18 mouse cellular contexts compared by ENCODE assay signal in genomic region chr15:91088071-91088470, GRCm38 (mm10). TPM values are rescaled to one million over a fixed set of nuclear protein-coding genes. Genes with fewer than 3 reads are reported as not detected.
DNase-seq lines count a peak whose midpoint lies in the region; ATAC-seq lines count a peak whose summit lies in the region.
"Had no signal": no experiment of that assay in that cellular context is flagged by ENCODE, and none has a peak within 500 bp of the region (broad histone marks: within the 10 kb centered on the region; RNA-seq: fewer than 3 reads in every experiment).

No protein-coding gene starts in this region.

- no peak overlapping the region for H3K4me3 ChIP-seq in forebrain, embryonic 10.5 days
- H3K4me3 ChIP-seq in forebrain, embryonic 13.5 days, result no peak overlapping the region
- no peak overlapping the region for H3K4me3 ChIP-seq in heart, embryonic 12.5 days
- H3K4me3 ChIP-seq: forebrain, embryonic 15.5 days; left cerebral cortex, adult 2 months; limb, embryonic 10.5 days had no signal

- H3K27me3 ChIP-seq in forebrain, embryonic 10.5 days (ENCODE audit: poor library complexity, severe bottlenecking), result no peaks in the 10 kb centered on the region
- no peaks in the 10 kb centered on the region for H3K27me3 ChIP-seq in forebrain, embryonic 13.5 days
- H3K27me3 ChIP-seq in heart, embryonic 12.5 days (replicated peaks), result no peaks in the 10 kb centered on the region
- H3K27me3 ChIP-seq: forebrain, embryonic 15.5 days had no signal

- WGBS in forebrain, embryonic 10.5 days, result 95% methylated on average over 12 of the region's 12 CpGs
- WGBS in forebrain, embryonic 13.5 days, result 91% methylated on average over 12 of the region's 12 CpGs
- 48% methylated on average over 12 of the region's 12 CpGs for WGBS in heart, embryonic 12.5 days

- peaks cover 7% of the 10 kb centered on the region; the same call in 1 of the 2 replicates for H3K9me3 ChIP-seq in forebrain, embryonic 10.5 days
- no peaks in the 10 kb centered on the region for H3K9me3 ChIP-seq in forebrain, embryonic 13.5 days (replicated peaks)
- H3K9me3 ChIP-seq in heart, embryonic 12.5 days (replicated peaks), result no peaks in the 10 kb centered on the region
- H3K9me3 ChIP-seq: forebrain, embryonic 15.5 days; limb, embryonic 10.5 days had no signal

- H3K4me1 ChIP-seq in forebrain, embryonic 10.5 days, result peaks cover 24% of the 10 kb centered on the region
- peaks cover 7% of the 10 kb centered on the region for H3K4me1 ChIP-seq in forebrain, embryonic 13.5 days
- H3K4me1 ChIP-seq in heart, embryonic 12.5 days (replicated peaks), result peaks cover 10% of the 10 kb centered on the region; the same call in 1 of the 2 replicates

- no peak overlapping the region for H3K9ac ChIP-seq in forebrain, embryonic 13.5 days
- no peak overlapping the region for H3K9ac ChIP-seq in heart, embryonic 12.5 days
- H3K9ac ChIP-seq: forebrain, embryonic 15.5 days; hindbrain, embryonic 14.5 days had no signal

- H3K36me3 ChIP-seq in forebrain, embryonic 10.5 days (replicated peaks), result no peaks in the 10 kb centered on the region
- H3K36me3 ChIP-seq in forebrain, embryonic 13.5 days (ENCODE audit: poor library complexity, severe bottlenecking), result no peaks in the 10 kb centered on the region
- H3K36me3 ChIP-seq in heart, embryonic 12.5 days, result no peaks in the 10 kb centered on the region
- H3K36me3 ChIP-seq: forebrain, embryonic 15.5 days; limb, embryonic 10.5 days had no signal

- ATAC-seq in forebrain, embryonic 13.5 days, result no peak
- no peak for ATAC-seq in heart, embryonic 12.5 days (ENCODE audit: insufficient number of reproducible peaks, low FRiP score)
- ATAC-seq: forebrain, embryonic 15.5 days; intestine, embryonic 16.5 days had no signal

- no peak overlapping the region for H3K4me2 ChIP-seq in forebrain, embryonic 13.5 days
- no peak overlapping the region for H3K4me2 ChIP-seq in heart, embryonic 12.5 days
- H3K4me2 ChIP-seq: forebrain, embryonic 15.5 days; hindbrain, embryonic 14.5 days; liver, embryonic 11.5 days had no signal

- H3K27ac ChIP-seq in forebrain, embryonic 10.5 days, result no peak overlapping the region
- no peak overlapping the region for H3K27ac ChIP-seq in forebrain, embryonic 13.5 days
- H3K27ac ChIP-seq in heart, embryonic 12.5 days (ENCODE audit: poor library complexity, severe bottlenecking), result 0 out of 2 replicates have a peak overlapping the region, but pooled peaks have one; percentile 8
- H3K27ac ChIP-seq: forebrain, embryonic 15.5 days; hindbrain, embryonic 14.5 days; left cerebral cortex, adult 2 months; limb, embryonic 10.5 days had no signal

- DNase-seq in forebrain, embryonic 10.5 days (ENCODE audit: extremely low spot score, low spot score), result peak; percentile 11
- peak; percentile 14 to 25 for DNase-seq in heart, postnatal 36 days
- DNase-seq in lung, postnatal 25 days (ENCODE audit: low spot score), result peak; percentile 51
- DNase-seq in layer of hippocampus, adult 11-12 months (ENCODE audit: low spot score), result no peak
- no peak for DNase-seq in adrenal gland, postnatal 4 days (ENCODE audit: low spot score in 2 of 2)
- no peak for DNase-seq in adrenal gland, adult (ENCODE audit: inconsistent age in 2 of 2, low spot score in 1 of 2)
- DNase-seq: cerebellum, postnatal 25 days; midbrain, embryonic 14.5 days; thymus, postnatal 14 days had no signal

- intact Hi-C loops in heart, postnatal 36 days (cut with DNase I), result no loop called here

RNA-seq across cellular contexts. Expression of gene Kif21a, which starts 38.3 kb away (rescaled TPM):
- 26.7 and 26.8 TPM in 2 replicates for polyA plus RNA-seq in forebrain, embryonic 10.5 days (2016; fragmentation: Nextera tagmentation; extraction: Ambion mirVana)
- polyA plus RNA-seq in forebrain, embryonic 13.5 days (2015; fragmentation: Nextera tagmentation; extraction: Ambion mirVana), result 54.9 and 56.4 TPM in 2 replicates
- polyA plus RNA-seq in heart, embryonic 12.5 days (2016; fragmentation: Nextera tagmentation; extraction: Ambion mirVana), result 4.8 and 5.7 TPM in 2 replicates
- total RNA-seq in heart, postnatal 36 days (2021), result 10 to 100 TPM; 15.6 to 15.8 TPM
- total RNA-seq in adrenal gland, postnatal 4 days (2021), result 10 to 100 TPM; 17.1 to 19.9 TPM
- total RNA-seq: MEL had no signal

Comparison
In these comparisons a context has a peak if more than half of its experiments do, and no peak if none do; other contexts are left out.
1. DNase-seq: peak in forebrain, embryonic 10.5 days (single experiment), heart, postnatal 36 days (2 of 2) and lung, postnatal 25 days (single experiment); none in layer of hippocampus, adult 11-12 months (single experiment), adrenal gland, postnatal 4 days (0 of 2) and adrenal gland, adult (0 of 2).